Mouse (Mus musculus) left cerebral cortex, postnatal 36 days (tissue): ENCODE data around the gene Ctf1. TPM values are rescaled to one million over a fixed set of nuclear protein-coding genes. Genes with fewer than 3 reads are reported as not detected.
"Not testable (repeated sequence)": the region's sequence is repeated elsewhere in the genome, so short reads cannot be mapped to it uniquely, and the experiment has no call there.

Experiments used
- DNase-seq, 2 experiments: peaks; one replicate each; pipeline ENCODE4 v3.0.0; 2021 to 2022; ENCODE audit warnings: low spot score in 2 of 2, mixed read lengths in 1 of 2
- intact Hi-C: fragments of 180-260 bp; cut with DNase I; formaldehyde crosslinking; loops from one replicate; pipeline ENCODE4 v1.15.1; 2025
- total RNA-seq, 2 experiments: library from RNA; stranded (reverse); gene quantifications; 2 replicates each; pipeline ENCODE4 v1.2.3; 2021

The Ctf1 gene
- total RNA-seq, 2 experiments from 2014 or later = 2.4 to 2.5 TPM

DNA sequence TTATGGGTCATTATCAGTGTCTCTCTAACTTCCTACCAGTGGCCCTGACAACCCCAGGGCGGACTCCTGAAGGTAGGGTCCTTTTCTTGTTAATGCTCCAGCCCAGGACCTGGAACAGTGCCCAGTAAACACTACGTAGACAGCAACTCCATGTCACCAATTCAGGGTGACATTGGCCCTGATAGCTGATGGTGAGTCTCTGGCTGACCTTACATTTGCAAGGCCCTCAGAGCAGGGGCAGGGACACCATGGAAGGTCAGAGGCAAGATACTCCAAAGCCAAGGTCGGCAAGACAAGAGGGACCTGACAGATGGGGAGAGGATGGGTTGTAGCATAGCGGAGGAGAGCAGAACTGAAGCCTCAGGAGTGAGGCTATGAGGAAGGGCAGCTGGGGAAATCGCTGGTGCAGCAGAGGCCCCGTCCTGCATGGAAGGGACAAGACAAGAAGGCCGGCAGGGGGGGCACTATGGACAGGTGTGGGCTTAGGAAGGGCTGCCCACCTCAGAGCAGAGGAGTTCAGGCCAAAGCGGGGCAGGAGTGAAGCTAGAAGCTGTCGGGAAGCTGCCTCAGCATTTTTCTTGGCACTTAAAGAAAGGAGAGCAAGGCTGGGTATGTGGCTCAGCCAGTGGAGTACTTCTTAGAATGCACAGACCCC lies 22.8 kb upstream of the Ctf1 start:
- intact Hi-C loops = no loop called here

DNA sequence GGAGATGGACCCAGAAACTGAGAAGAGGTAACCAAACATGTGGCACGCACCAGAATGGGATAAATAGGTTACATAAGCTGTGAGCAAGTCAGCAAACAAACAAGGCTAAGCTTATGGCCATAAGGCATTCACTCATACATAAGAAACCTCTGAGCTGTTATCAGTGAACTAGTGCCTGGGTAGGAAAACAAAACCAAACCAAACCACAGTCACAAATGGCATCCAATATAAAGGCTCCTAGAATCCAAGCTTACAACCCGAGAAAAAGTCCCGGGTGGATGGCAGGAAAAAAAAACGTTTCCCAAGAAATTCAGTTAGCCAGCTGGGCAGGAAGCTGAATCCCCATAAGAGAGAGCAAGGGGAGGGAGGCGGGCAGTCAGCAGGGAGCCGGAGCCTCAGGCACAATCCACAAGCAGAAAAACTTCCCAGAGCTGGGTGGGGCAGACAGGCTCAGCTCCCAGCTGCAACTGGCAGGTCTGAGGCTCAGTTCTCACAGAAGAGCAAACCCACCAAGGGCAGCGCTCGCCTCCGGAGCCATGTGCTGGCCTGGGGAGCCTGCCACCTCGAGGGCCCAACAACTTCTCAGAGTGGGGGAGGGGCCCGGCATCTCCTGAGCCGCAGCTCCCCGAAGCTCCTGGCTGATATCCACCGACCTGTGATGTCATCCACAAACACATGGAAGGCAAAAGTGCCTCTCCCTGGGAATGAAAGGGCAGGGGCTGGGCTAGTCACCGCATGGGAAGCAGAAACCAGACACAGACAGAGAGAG lies 21.1 kb upstream of the Ctf1 start:
- intact Hi-C loops = no loop called here
- peak in 1 of 2 experiments; percentile 42 for DNase-seq

More for the DNA sequence above, 22.8 kb upstream of the Ctf1 start:
- no peak for DNase-seq

DNA sequence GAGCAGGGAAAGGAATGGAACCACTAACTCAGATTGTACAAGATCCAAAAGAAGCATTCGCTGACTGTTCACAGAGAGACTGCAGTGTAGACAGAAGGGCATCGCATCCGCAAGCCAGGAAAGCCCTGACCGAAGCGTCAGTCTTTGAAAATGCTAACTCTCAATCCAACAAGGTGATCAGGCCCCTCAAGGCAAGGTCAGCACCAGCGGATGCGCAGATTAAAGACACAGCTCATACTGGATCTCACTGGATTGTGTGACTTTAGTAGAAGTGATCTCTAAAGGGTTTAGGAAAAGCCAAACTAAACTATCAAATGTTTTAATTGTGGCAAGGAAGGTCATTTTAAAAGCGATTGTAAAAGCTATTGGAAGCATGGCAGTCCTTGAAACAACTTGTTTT lies 19.2 kb upstream of the Ctf1 start:
- intact Hi-C loops = no loop called here
- DNase-seq = no peak

DNA sequence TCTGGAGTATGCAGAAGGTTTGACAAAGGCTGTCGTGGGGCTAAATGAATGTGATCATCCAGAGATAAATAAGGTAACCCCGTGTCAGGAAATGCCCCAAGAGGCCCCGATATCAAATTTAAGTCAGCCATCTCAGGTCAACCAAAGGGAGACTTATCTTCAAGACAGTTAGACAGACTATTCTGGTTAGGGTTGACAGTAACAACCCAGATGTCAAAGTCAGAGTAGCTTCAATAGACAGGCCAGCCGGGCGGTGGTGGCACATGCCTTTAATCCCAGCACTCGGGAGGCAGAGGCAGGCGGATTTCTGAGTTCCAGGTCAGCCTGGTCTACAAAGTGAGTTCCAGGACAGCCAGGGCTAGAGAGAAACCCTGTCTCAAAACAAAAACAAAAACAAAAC lies 18.8 kb upstream of the Ctf1 start:
- DNase-seq, intact Hi-C loops: not testable (repeated sequence)

DNA sequence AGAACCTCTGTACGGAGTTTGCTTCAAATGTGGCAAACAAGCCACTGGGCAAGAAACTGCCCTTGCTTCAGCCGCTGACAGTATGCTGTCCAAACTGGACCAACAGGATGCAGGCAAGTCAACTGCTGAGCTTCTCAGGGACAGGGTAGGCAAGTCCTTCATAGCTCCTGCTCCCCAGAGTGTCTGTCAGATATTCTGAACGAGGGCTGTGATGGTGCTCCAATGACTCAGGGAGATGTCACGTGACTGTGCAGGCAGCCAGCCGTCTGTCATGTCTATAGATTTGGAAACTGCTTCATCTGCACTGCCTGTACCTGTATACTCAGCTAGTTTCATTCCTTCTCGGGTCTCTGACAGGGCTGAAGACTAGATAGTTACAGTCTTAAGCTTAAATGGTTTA lies 13.6 kb upstream of the Ctf1 start:
- intact Hi-C loops = no loop called here

DNA sequence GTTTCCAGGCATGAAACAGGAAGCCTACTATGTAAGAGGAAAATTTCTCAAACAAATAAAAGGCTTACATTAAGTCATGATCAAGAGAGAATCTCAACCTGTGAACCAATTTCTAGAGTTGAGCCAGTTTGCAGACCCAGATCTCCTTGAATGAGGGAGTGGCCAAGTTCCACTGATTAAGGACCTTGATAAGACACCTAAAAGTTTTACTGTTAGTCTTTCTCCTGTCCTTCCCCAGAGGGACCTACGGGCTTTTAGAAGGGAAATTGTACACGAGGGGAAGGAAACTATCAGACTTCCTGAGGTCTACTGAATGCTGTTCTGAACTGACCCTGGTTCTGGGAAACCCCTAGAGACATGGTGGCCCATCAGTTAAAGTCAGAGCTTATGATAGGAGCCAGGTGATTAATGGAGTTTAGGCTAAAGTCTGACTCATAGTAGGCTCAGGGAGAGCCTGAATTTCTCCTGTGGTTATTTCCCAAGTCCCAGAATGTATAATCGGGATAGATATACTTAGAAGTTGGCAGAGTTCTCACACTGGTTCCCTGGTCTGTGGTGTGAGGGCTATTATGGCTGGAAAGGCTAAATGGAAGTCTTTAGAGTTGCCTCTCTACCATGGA lies 11.7 kb upstream of the Ctf1 start:
- DNase-seq = no peak
- intact Hi-C loops = no loop called here

More for the DNA sequence above, 13.6 kb upstream of the Ctf1 start:
- no peak for DNase-seq

DNA sequence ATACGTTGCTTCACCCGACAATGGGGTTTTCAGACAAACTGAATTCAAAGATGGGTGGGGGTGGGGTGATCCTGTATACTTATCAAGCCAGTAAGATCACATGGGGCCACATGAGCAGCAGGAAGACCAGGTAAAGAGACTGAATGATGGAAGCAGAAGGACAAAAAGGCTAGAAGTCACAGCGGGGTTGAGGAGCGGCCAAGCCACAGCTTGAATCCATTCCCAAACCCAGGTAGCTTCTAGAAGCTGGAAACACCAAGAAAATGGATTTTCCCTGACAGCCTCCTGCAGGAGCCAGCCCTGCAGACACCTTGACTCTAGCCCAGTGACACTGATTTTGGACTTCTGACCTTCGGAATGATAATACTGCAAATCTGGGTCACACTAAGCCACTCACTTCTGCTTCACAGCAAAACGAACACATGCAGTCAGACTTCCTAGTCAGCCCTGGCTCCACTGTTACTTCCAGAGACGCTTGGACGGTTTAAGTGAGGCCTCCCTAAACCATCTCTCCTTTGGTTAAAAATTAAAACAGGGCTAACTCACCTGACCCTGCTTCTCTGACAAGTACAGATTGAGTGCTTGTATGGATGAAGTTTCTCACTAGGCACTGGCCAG lies 8.9 kb upstream of the Ctf1 start:
- no peak for DNase-seq
- intact Hi-C loops = no loop called here

DNA sequence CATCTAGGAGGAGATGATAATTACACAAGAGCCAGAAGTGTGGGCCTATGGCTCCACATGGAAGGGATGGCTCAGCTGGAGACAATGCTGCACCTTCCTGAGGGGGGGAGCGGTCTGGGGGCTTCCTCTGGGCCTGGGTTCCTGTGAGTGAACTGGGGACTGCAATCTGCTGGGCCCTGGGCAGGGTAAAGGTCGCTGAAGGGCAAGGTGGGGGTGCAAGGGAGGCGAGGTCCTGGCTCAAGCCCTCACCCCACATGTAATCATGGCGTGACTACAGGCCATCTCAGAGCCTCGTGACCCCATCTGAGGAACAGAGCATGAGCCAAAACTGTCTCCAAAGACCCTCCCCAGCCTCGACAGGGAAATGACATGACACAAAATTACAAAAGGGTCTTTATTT lies 7.9 kb upstream of the Ctf1 start:
- no peak for DNase-seq
- intact Hi-C loops = no loop called here

DNA sequence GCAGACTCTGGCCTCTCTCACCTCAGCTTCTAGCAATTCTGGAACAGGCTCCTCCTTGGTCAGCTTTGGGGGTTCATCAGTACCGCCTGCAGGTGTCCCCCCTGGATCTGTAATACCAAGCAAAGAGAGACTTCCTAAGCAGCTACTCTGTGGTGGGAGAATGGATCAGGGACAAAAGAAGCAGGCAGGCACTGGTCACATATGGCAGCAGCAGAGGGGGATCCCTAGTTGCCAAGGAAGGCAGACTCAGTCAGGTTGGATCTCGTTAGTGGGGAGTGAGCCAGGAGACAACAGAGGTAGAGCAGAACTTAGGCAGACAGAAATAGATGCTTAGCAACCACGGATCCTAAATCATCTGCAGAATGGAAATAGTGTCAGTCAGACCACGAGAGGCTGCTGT lies 6.8 kb upstream of the Ctf1 start:
- DNase-seq = no peak
- intact Hi-C loops = loop anchor here (5.0 kb wide), 1 partner anchor 37 kb away; the partner anchor contains the start of gene Fbxl19

DNA sequence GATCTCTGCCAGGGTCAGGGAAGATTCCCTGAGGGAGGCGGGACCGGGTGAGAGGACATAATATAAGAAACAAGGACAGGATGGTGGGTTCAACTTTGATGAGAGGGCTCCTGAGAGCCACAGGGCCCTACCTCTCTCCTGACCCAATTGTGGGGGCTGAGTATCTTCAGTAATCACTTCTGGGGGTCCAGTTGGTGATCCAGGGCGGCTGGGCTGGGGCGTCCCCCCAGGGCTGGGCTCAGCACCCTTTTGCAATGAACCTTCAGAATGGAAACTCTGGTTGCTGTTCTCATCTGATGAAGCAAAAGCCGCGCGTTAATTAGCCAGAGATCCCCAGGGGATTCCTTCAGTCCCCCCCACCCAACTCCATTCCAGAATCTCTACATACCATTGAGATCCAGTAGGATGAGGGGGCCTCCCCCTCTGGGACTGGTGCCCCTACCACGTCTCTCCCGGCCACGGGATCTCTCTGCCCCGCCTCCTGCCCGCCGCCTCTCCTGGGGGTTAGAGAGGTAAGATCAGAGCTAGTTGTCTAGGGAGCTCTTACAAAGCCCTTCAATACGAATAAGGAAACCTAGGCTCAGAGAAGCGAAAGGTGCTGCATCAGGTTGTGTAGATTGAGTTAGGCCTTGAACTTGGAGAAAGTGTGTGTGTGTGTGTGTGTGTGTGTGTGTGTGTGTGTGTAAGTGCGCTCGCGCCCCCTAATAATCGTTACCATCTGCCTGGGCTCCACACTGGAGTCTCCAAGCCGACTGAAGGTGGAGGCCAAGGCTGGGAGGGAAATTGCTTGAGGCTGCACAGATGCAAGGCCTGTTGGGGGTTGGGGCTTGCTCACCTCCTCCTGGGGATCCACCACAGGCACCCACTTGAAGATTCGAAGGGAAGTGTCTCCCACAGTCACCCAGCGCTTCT lies 5.2 kb upstream of the Ctf1 start:
- intact Hi-C loops = loop anchor here (5.0 kb wide), 1 partner anchor 35 kb away; the partner anchor contains the start of gene Fbxl19
- no peak for DNase-seq

DNA sequence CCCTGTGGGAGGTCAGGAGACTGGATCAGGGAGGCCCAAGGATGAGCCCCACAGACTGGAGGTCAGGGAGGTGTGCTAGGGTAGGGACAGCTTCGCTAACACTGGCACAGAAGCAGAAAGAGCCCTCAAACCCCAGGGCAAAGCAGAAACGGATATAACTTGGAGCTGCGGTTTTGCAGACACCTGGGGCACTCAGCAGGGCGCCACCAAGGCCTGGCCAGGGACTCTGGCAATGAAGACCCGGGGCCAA lies 4.7 kb upstream of the Ctf1 start:
- intact Hi-C loops = loop anchor here (2.0 to 5.0 kb wide), 2 partner anchors 33 to 34 kb away; partner anchors contain the start of gene Fbxl19
- no peak for DNase-seq

DNA sequence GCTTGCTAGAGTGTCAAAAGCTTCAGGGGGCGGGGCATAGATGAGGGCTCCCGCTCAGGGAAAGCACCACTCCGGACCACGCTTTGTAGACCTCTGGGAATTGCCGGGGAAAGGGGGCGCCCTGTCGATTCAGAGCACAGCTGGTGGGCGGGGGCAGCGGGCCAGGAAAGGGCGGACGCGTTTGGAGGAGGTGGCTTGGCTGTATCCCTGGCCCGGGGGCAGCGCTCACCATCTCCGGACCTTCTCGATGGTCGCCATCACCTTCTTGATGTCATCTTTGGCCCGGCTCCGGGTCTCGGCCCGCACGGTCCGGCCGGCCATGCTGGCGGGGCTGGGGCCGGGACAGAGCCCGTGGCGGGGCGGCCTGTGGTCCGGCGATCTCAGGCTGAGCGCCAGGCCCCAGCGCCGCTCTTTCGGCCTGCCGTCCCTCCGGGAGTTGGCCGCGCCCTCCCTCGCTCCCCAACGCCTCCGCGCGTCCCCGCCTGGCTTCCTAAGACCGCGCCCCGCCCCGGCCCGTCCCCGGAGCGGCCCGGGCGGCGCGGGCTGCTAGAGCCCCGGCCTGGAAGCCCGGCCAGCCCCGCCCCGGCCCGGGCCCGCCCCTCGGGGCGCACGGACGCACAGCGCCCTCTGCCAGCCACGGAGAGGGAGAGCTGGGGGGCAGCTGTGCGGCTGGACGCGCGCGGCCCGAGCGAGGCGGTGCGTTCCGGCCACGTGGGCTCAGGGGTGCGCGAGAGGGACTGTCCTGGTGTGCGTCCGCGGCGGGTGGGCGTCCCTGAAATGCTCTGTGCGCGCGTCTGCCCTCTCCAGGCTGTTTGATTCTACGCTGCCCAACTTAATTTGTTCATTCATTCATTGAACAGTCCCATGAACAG lies 4.1 kb upstream of the Ctf1 start, which contains the start of gene Bcl7c:
TSS of gene Bcl7c (minus strand) at position 727 of the 872 bp plus-strand sequence.
- intact Hi-C loops = loop anchor here (2.0 to 5.0 kb wide), 2 partner anchors 34 kb away; partner anchors contain the start of gene Fbxl19
- peak; percentile 85 to 88 for DNase-seq

DNA sequence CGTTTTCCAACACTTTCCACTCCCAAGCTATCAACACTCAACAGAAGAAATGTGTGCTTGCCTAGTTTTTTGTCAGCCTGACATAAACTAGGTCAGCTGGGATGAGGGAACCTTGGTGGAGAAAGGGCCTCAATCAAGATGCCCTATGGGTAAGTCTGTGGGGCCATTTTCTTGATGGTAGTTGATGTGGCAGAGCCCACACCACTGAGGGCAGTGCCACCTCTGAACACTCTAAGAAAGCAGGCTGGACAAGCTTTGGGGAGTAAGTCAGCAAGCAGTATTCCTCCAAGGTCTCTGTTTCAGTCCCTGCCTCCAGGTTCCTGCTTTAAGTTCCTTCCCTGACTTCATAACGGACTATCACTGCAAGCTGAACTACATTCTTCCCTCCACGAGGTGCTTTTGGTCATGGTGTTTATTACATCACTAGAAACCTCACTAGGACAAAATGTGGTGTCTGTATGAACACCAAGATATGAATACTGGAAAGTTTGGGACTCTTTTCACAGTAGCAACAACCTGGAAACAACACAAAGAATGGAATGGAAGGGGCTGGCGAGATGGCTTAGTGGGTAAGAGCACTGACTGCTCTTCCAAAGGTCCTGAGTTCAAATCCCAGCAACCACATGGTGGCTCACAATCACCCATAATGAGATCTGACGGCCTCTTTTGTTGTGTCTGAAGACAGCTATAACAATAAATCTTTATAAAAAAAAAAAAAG lies 3.1 kb upstream of the Ctf1 start:
- intact Hi-C loops = loop anchor here (2.0 to 5.0 kb wide), 2 partner anchors 33 to 35 kb away; partner anchors contain the start of gene Fbxl19
- no peak for DNase-seq

DNA sequence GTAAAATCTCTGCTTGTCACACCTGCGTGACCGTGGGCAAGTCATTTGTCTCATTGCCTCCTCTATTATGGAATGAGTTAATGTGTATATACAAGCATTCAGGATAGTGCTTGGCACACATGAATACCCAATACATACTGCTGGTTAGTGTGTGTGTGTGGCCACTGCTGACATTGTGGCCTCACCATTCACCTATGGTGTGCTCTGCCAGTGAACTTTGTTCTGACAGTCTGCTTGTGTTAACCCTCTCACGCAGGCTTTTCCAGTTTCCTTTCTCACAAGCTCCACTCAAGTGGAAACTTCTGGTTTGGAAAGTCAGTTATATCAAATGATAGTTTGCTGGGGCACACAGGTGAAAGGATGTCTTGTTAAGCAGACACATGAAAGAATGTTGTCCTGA lies 1.5 kb upstream of the Ctf1 start:
- no peak for DNase-seq
- intact Hi-C loops = no loop called here

DNA sequence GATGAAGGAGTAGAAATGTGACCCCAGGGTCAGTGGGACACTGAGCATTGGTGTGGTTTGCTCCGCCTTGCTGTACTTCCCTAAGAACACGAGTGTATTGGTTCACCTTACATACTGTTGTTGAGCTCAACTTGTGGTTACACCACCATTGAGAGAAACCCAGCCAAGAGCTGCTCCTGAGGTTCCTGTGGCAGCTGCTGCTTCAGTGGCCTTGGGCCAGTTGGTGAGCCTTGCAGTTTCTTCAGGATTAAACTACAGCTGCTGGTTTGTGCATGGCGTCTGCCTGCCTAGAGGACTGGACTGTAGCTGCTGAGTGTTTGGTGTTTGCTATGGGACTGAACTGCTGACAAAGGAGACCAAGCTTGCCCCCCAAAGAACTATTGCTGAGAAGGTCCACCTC lies 1.1 kb upstream of the Ctf1 start:
- DNase-seq = no peak
- intact Hi-C loops = no loop called here

DNA sequence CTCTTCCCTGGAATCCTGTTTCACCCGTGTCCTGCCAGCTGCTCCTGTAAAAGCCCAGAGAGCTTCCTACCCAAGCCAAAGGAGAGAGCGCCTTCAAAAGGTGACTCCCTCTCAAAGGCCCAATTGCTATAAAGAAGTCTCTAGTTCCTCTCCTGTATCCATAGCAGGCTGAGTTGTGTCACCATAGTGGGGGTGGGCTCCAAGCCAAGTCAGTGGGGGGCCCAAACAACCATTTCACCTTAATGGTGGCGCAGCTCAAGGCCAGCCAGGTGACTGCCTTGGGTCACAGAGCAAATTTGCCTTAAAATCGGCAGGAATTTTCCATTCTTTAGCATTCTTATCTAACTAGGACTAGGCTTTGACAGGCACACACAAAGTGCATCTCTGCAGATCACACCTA lies 2.3 kb downstream of the Ctf1 start:
- no peak for DNase-seq
- intact Hi-C loops = no loop called here

DNA sequence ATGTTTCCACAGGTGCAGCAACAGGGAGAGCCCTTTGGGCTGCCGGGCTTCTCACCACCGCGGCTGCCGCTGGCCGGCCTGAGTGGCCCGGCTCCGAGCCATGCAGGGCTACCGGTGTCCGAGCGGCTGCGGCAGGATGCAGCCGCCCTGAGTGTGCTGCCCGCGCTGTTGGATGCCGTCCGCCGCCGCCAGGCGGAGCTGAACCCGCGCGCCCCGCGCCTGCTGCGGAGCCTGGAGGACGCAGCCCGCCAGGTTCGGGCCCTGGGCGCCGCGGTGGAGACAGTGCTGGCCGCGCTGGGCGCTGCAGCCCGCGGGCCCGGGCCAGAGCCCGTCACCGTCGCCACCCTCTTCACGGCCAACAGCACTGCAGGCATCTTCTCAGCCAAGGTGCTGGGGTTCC lies 4.5 kb downstream of the Ctf1 start:
- peak; percentile 63 to 70 for DNase-seq
- intact Hi-C loops = no loop called here

DNA sequence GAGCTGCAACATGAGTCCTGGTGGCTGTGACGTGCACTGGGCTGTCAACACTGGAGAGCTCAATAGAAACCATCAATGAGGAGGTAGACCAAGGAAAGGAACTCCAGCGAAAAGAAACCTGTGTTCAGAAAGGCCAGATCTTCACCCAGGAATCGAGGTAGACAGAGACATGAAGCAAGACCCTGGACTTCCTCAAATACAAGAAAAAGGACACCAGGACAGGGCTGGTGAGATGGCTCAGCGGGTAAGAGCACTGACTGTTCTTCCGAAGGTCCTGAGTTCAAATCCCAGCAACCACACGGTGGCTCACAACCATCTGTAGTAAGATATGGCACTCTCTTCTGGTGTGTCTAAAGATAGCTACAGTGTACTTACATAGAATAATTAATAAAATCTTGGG lies 5.8 kb downstream of the Ctf1 start:
- DNase-seq = no peak
- intact Hi-C loops = no loop called here
